In the genomic region with DNA sequence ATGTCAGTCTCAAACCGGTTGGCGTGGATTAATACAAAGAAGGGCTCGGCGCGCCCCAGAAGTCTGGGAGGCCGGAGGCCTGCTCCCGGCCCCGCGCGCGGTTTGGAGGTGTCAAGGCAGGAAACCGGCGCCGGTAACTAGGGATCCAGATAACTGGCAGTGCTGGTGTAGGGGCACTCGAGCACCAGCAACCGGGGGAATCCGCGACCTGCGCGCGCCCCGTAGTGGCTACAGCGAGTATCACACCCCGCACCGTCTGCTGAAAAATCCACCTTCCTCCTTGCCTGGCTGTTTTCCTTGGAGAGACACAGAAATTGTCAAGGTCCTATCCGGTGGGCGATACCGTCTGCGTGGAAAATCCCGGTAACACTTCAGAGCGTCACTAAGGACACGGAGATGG, we compare ENCODE assay signal across 8 mouse cellular contexts. TPM values are rescaled to one million over a fixed set of nuclear protein-coding genes. Genes with fewer than 3 reads are reported as not detected.
A peak's percentile ranks its signal among the peaks of the same experiment; 100 is the strongest.
DNase-seq lines count a peak whose midpoint lies in the region; ATAC-seq lines count a peak whose summit lies in the region.

No protein-coding gene starts in this region.

- ATAC-seq in hindbrain, embryonic 12.5 days (ENCODE audit: low FRiP score), result no peak
- ATAC-seq in lung, embryonic 16.5 days (ENCODE audit: low read depth), result 0 out of 2 replicates have a peak, but pooled peaks have one; percentile 25

- peaks cover 41% of the 10 kb centered on the region for H3K4me1 ChIP-seq in hindbrain, embryonic 12.5 days
- peaks cover 29% of the 10 kb centered on the region for H3K4me1 ChIP-seq in lung, embryonic 16.5 days (replicated peaks; ENCODE audit: control insufficient read depth, insufficient read depth, low read length)

- peaks cover 100% of the 10 kb centered on the region for H3K27me3 ChIP-seq in hindbrain, embryonic 12.5 days
- peaks cover 95% of the 10 kb centered on the region for H3K27me3 ChIP-seq in lung, embryonic 16.5 days (ENCODE audit: control insufficient read depth, insufficient read depth, low read depth, low read length)

- no peak overlapping the region for H3K4me3 ChIP-seq in hindbrain, embryonic 12.5 days
- H3K4me3 ChIP-seq in lung, embryonic 16.5 days (ENCODE audit: low read length), result 0 out of 2 replicates have a peak overlapping the region, but pooled peaks have one; percentile 4

- WGBS in hindbrain, embryonic 12.5 days, result under 1% methylated on average over 32 of the region's 32 CpGs
- WGBS in lung, embryonic 16.5 days, result under 1% methylated on average over 32 of the region's 32 CpGs

- H3K9me3 ChIP-seq in hindbrain, embryonic 12.5 days (replicated peaks), result no peaks in the 10 kb centered on the region
- no peaks in the 10 kb centered on the region for H3K9me3 ChIP-seq in lung, embryonic 16.5 days (ENCODE audit: control insufficient read depth, low read length)

- peak overlapping the region; percentile 21 for H3K4me2 ChIP-seq in hindbrain, embryonic 12.5 days (replicated peaks)
- peak overlapping the region; percentile 38; the same call in 1 of the 2 replicates for H3K4me2 ChIP-seq in lung, embryonic 16.5 days (ENCODE audit: low read depth, low read length)

- H3K36me3 ChIP-seq in hindbrain, embryonic 12.5 days, result no peaks in the 10 kb centered on the region
- no peaks in the 10 kb centered on the region for H3K36me3 ChIP-seq in lung, embryonic 16.5 days (ENCODE audit: control insufficient read depth, insufficient read depth, low read length)

- DNase-seq in Muller cell, postnatal 12 days (ENCODE audit: inconsistent ontology term), result peak; percentile 79
- peak; percentile 89 for DNase-seq in cerebellum, adult 9-10 months
- peak; percentile 78 to 91 for DNase-seq in frontal cortex, postnatal 14 days (ENCODE audit: low spot score in 2 of 2)
- peak; percentile 92 to 94 for DNase-seq in layer of hippocampus, postnatal 10 days (ENCODE audit: low spot score in 2 of 2)
- peak; percentile 65 for DNase-seq in ovary, postnatal 10 days (ENCODE audit: low spot score)
- peak; percentile 84 for DNase-seq in thymus, postnatal 14 days

- no peak overlapping the region for H3K27ac ChIP-seq in hindbrain, embryonic 12.5 days
- H3K27ac ChIP-seq in lung, embryonic 16.5 days (ENCODE audit: low read length), result no peak overlapping the region

- no peak overlapping the region; the same call in 1 of the 2 replicates for H3K9ac ChIP-seq in hindbrain, embryonic 12.5 days
- H3K9ac ChIP-seq in lung, embryonic 16.5 days (ENCODE audit: low read length), result no peak overlapping the region

RNA-seq across cellular contexts. Expression of gene Ddn, which starts 5.2 kb away (rescaled TPM):
- 0.56 and 0.65 TPM in 2 replicates for polyA plus RNA-seq in hindbrain, embryonic 12.5 days (2016; fragmentation: Nextera tagmentation; extraction: Ambion mirVana)
- 100 to 1,000 TPM; 401 to 403 TPM for total RNA-seq in layer of hippocampus, postnatal 10 days (2021)
- polyA plus RNA-seq in lung, embryonic 16.5 days (2015; fragmentation: Nextera tagmentation; extraction: Ambion mirVana), result not detected in 2 replicates

RNA-seq across cellular contexts. Expression of gene Wnt1, which starts 14.4 kb away (rescaled TPM):
- polyA plus RNA-seq in hindbrain, embryonic 12.5 days (2016; fragmentation: Nextera tagmentation; extraction: Ambion mirVana), result 8.4 and 8.6 TPM in 2 replicates
- total RNA-seq in layer of hippocampus, postnatal 10 days (2021), result not detected
- not detected in 2 replicates for polyA plus RNA-seq in lung, embryonic 16.5 days (2015; fragmentation: Nextera tagmentation; extraction: Ambion mirVana)

RNA-seq across cellular contexts. Expression of gene Wnt10b, which starts 26.1 kb away (rescaled TPM):
- polyA plus RNA-seq in hindbrain, embryonic 12.5 days (2016; fragmentation: Nextera tagmentation; extraction: Ambion mirVana), result 0.59 and 0.91 TPM in 2 replicates
- under 1 TPM; 0.25 to 0.37 TPM for total RNA-seq in layer of hippocampus, postnatal 10 days (2021)
- 0.13 and 0.23 TPM in 2 replicates for polyA plus RNA-seq in lung, embryonic 16.5 days (2015; fragmentation: Nextera tagmentation; extraction: Ambion mirVana)

RNA-seq across cellular contexts. Expression of gene Prkag1, which starts 27.3 kb away (rescaled TPM):
- polyA plus RNA-seq in hindbrain, embryonic 12.5 days (2016; fragmentation: Nextera tagmentation; extraction: Ambion mirVana), result 71.0 and 78.9 TPM in 2 replicates
- total RNA-seq in layer of hippocampus, postnatal 10 days (2021), result 10 to 100 TPM; 39.3 to 41.0 TPM
- 106 TPM in 2 replicates for polyA plus RNA-seq in lung, embryonic 16.5 days (2015; fragmentation: Nextera tagmentation; extraction: Ambion mirVana)

RNA-seq across cellular contexts. Expression of gene Arf3, which starts 41.0 kb away (rescaled TPM):
- polyA plus RNA-seq in hindbrain, embryonic 12.5 days (2016; fragmentation: Nextera tagmentation; extraction: Ambion mirVana), result 65.1 and 65.2 TPM in 2 replicates
- total RNA-seq in layer of hippocampus, postnatal 10 days (2021), result 100 to 1,000 TPM; 636 TPM
- 40.2 and 40.6 TPM in 2 replicates for polyA plus RNA-seq in lung, embryonic 16.5 days (2015; fragmentation: Nextera tagmentation; extraction: Ambion mirVana)
